Mouse (Mus musculus) lung, postnatal 0 days (tissue): ENCODE results near the gene Clip2. TPM values are rescaled to one million over a fixed set of nuclear protein-coding genes. Genes with fewer than 3 reads are reported as not detected.

Source experiments
- ATAC-seq: fragments of 200-750 bp; cut with Nextera tagmentation; 2 replicates; pipeline ENCODE4 v1.8.0; 2017; ENCODE audit warnings: moderate library complexity
- DNase-seq: peaks from one replicate; pipeline ENCODE4 v3.0.0-alpha.2; 2016; ENCODE audit warnings: low spot score
- H3K27ac ChIP-seq: fragments of 300-500 bp; sonication (generic); 2 replicates; pipeline ENCODE4 v1.5.1; 2014; ENCODE audit warnings: antibody characterized with exemption, mild to moderate bottlenecking, low read length, mixed read lengths
- H3K27me3 ChIP-seq: fragments of 300-500 bp; sonication (generic); replicated peaks from 2 replicates; pipeline ENCODE4 v1.6.1; 2014; ENCODE audit warnings: low read length, mixed read lengths; ENCODE audit not compliant: insufficient read depth
- H3K36me3 ChIP-seq: fragments of 300-500 bp; sonication (generic); 2 replicates; pipeline ENCODE4 v1.6.1; 2014; ENCODE audit warnings: low read length, mixed read lengths; ENCODE audit not compliant: insufficient read depth
- H3K4me1 ChIP-seq: fragments of 300-500 bp; sonication (generic); 2 replicates; pipeline ENCODE4 v1.6.1; 2014; ENCODE audit warnings: antibody characterized with exemption, low read depth, low read length, mixed read lengths; ENCODE audit not compliant: insufficient read depth
- H3K4me2 ChIP-seq: fragments of 300-500 bp; sonication (generic); replicated peaks from 2 replicates; pipeline ENCODE4 v1.6.1; 2014; ENCODE audit warnings: low read depth, mild to moderate bottlenecking, low read length, moderate library complexity, mixed read lengths
- H3K4me3 ChIP-seq: fragments of 300-500 bp; sonication (generic); 2 replicates; pipeline ENCODE4 v1.5.1; 2014; ENCODE audit warnings: low read depth, low read length
- H3K9ac ChIP-seq: fragments of 300-500 bp; sonication (generic); replicated peaks from 2 replicates; pipeline ENCODE4 v1.6.1; 2014; ENCODE audit warnings: low read depth, mild to moderate bottlenecking
- H3K9me3 ChIP-seq: fragments of 300-500 bp; sonication (generic); 2 replicates; pipeline ENCODE4 v1.6.1; 2016; ENCODE audit warnings: low read length, mixed read lengths
- CTCF ChIP-seq: IDR thresholded peaks from 2 replicates; pipeline ENCODE4 v1.5.1; 2016; ENCODE audit warnings: antibody characterized with exemption, mild to moderate bottlenecking
- EP300 ChIP-seq: IDR thresholded peaks from 2 replicates; pipeline ENCODE4 v1.6.1; 2016; ENCODE audit warnings: antibody characterized with exemption, mild to moderate bottlenecking, control low read depth
- WGBS: fragments of 180-500 bp; shearing (Covaris S2); extraction: QIAGEN DNeasy Blood & Tissue Kit; methylation state at CpG from one replicate; pipeline ENCODE4 v1.1.7; 2014; 5-methylcytosine and 5-hydroxymethylcytosine counted together
- polyA plus RNA-seq: library from polyadenylated mRNA; unstranded; fragments of >200 nt; fragmentation: Nextera tagmentation; extraction: Ambion mirVana; gene quantifications from 2 replicates; pipeline ENCODE4 v1.2.1, GENCODE M21; 2015

The Clip2 gene
- polyA plus RNA-seq, 1 experiment from 2014 or later, result 3.0 TPM

DNA sequence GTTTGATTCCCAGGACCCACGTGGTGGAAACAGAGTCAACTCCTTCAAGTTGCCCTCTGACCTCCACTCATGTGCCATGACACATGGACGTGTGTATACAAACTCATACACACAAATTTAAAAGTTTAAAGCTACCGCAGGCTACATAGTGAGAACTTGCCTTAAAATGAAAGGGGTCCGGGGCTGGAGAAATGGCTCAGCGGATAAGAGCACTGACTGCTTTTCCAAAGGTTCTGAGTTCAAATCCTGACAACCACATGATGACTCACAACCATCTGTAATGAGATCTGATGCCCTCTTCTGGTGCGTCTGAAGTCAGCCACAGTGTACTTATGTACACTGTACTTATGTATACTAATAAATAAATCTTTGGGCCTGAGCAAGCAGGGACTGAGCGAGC is 93.1 kb downstream of the Clip2 start:
- H3K9ac ChIP-seq, result no peak overlapping the region
- H3K27me3 ChIP-seq, result no peaks in the 10 kb centered on the region
- no peak for DNase-seq
- no peak overlapping the region for H3K4me3 ChIP-seq
- peaks cover 5% of the 10 kb centered on the region for H3K4me1 ChIP-seq
- WGBS, result 80% methylated on average over 7 of the region's 7 CpGs
- H3K36me3 ChIP-seq, result no peaks in the 10 kb centered on the region
- H3K27ac ChIP-seq, result no peak overlapping the region
- TF ChIP-seq CTCF (no peak), EP300 (no peak)
- no peak for ATAC-seq
- no peak overlapping the region for H3K4me2 ChIP-seq
- H3K9me3 ChIP-seq, result no peaks in the 10 kb centered on the region

DNA sequence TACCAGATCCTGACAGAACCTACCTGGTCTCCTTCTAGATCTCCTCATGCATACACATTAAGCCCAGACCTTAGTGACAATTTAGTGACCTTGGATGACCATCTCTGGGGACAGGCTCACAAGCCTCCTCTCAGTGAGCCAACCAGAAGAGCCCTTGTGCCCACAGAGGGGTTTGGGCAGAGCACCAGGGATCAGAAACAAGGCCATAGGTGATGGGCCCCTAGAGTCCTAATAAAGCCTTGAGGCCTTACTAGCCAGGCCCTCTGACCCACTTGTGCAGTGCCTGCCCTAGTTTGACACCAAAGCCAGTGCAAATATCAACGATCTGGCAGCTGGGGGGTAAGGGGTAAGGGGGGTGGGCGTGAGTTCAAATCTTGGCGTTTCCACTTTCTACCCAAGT is 93.8 kb downstream of the Clip2 start:
- no peak overlapping the region for H3K4me3 ChIP-seq
- TF ChIP-seq EP300, result no peak
- TF ChIP-seq CTCF, result no peak
- H3K4me2 ChIP-seq, result no peak overlapping the region
- no peaks in the 10 kb centered on the region for H3K36me3 ChIP-seq
- no peaks in the 10 kb centered on the region for H3K27me3 ChIP-seq
- WGBS, result 76% methylated on average over 3 of the region's 3 CpGs
- DNase-seq (no peak), ATAC-seq (no peak)
- peaks cover 5% of the 10 kb centered on the region for H3K4me1 ChIP-seq
- H3K9ac ChIP-seq, result no peak overlapping the region
- H3K27ac ChIP-seq, result no peak overlapping the region
- H3K9me3 ChIP-seq, result no peaks in the 10 kb centered on the region

DNA sequence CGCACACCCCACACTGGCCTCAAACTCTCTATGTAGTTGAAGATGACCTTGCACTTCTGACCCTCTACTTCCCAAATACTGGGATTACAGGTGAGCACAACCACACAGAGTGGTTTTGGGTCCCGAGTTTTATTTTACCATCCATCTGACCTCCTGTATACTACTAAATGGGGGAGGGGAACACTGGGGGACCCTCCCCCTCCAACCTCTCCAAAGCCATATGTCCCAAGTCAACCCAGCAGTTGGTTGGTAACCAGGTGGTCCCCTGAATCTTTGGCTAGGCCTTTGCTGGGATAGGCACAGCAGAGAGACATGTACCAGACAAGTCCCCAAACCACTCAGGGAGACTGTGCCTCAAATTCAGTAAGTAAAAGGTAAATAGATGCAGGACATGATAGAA is 94.9 kb downstream of the Clip2 start:
- no peak overlapping the region for H3K9ac ChIP-seq
- H3K36me3 ChIP-seq, result no peaks in the 10 kb centered on the region
- H3K4me3 ChIP-seq, result no peak overlapping the region
- ATAC-seq, result no peak
- H3K4me1 ChIP-seq, result peaks cover 5% of the 10 kb centered on the region
- DNase-seq, result no peak
- H3K27ac ChIP-seq, result no peak overlapping the region
- 95% methylated on average over 2 of the region's 2 CpGs for WGBS
- TF ChIP-seq CTCF, result no peak
- no peak for TF ChIP-seq EP300
- no peaks in the 10 kb centered on the region for H3K9me3 ChIP-seq
- no peak overlapping the region for H3K4me2 ChIP-seq
- no peaks in the 10 kb centered on the region for H3K27me3 ChIP-seq

DNA sequence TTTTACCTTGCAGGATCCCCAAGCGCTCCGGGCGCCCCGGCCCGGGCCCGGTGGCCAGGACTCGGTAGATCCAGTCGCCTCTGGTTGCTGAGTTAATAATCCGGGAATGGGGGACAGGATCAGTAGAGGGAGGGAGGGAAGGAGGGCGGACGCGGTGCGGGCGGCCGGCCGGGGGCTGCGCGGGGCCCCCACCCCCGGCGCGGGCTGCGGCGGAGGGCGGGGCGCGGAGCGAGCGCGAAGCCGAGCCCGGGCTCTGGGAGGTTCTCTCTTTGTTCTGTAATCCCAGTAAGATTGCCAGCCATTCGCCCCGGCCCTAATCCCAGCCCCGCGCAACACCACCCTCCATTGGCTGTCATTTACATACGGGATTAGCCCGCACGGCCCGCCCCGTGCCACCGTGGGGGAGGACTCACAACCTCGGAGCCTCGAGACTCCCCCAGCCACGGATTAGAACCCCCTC is 95.7 kb downstream of the Clip2 start, which contains the start of gene Gtf2ird1:
Gene Gtf2ird1, minus strand, starts transcription at position 214 of the 460 bp plus-strand sequence.
- Histone ChIP-seq H3K4me1 (peaks cover 5% of the 10 kb centered on the region), H3K27ac (peak within 1 kb of the TSS; percentile 79), H3K9ac (peak within 1 kb of the TSS; percentile 69), H3K4me2 (peak within 1 kb of the TSS; percentile 82), H3K36me3 (no peaks in the 10 kb centered on the region; the same call in 1 of the 2 replicates), H3K27me3 (no peaks in the 10 kb centered on the region), H3K9me3 (no peaks in the 10 kb centered on the region), H3K4me3 (peak within 1 kb of the TSS; percentile 65)
- under 1% methylated on average over 30 of the region's 44 CpGs for WGBS
- peak; percentile 91 for DNase-seq
- TF ChIP-seq CTCF (no peak), EP300 (no peak)
- peak; percentile 91 for ATAC-seq

DNA sequence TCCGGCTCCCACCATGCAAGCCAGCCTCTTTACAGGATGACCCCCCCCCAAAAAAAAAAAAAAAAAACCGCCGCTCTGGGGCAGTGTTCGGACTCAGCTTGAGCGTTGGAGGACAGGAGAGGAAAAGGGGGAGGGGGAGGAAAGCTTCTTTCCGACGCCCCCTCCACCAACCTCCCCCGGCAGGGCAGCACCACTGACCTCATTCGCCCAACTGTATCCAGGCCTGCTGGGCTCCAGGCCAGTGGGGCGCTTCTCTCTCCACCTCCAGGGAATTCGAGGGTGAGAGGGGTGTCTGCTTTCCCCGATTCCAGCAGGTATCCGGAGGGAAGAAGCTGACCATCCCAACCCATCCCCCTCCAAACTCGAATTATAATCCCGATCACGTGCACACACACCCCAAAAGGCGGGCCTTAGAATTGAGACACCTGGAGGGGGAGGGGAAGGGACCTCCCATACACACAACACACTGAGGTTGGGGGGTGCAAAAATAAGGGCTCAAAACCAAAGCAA is 96.3 kb downstream of the Clip2 start:
- H3K36me3 ChIP-seq, result no peaks in the 10 kb centered on the region; the same call in 1 of the 2 replicates
- peak overlapping the region; percentile 82 for H3K4me2 ChIP-seq
- DNase-seq (peak; percentile 73), ATAC-seq (peak; percentile 50)
- peaks cover 5% of the 10 kb centered on the region for H3K4me1 ChIP-seq
- 4% methylated on average over 11 of the region's 17 CpGs for WGBS
- no peaks in the 10 kb centered on the region for H3K9me3 ChIP-seq
- no peak for TF ChIP-seq CTCF
- TF ChIP-seq EP300, result no peak
- peak overlapping the region; percentile 65 for H3K4me3 ChIP-seq
- peak overlapping the region; percentile 79 for H3K27ac ChIP-seq
- H3K27me3 ChIP-seq, result no peaks in the 10 kb centered on the region
- H3K9ac ChIP-seq, result peak overlapping the region; percentile 69

DNA sequence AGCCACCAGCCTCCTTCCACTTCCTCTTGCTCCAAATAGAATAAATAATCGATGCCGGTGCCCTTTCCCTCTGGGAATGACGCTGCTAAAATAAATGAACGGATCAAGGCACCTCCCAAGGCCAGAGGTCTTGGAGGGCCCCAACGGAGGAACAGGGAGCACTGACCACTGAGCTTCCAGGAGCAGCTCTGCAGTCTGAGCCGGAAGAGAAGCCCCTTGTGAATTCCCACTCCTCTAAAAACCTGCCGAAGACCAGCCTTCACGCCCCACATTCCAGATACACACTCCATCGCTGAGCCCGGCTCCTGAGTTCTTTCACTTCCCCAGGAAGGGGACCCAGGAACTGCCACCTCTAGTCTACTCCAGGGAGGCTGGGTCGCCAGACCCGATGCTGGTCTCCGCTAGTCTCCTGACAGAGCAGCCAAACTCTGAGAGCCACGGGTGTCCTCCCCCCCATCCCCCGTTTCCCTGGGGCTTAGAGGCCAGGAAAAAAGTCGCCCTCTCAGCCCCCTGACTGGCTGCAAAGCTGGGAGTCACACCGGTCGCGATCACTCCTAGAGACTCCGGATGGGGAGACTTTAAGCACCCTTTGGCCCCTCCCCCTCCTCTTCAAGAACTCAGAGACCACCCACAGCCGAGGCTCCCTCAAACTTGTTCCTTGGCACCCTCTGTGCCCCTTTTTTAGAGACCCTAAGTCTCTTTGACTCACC is 96.9 kb downstream of the Clip2 start:
- peak; percentile 68 for DNase-seq
- TF ChIP-seq EP300 (no peak), CTCF (no peak)
- Histone ChIP-seq H3K27me3 (no peaks in the 10 kb centered on the region), H3K36me3 (no peaks in the 10 kb centered on the region; the same call in 1 of the 2 replicates), H3K4me1 (peaks cover 5% of the 10 kb centered on the region), H3K4me2 (peak overlapping the region; percentile 82), H3K9ac (peak overlapping the region; percentile 69), H3K9me3 (no peaks in the 10 kb centered on the region), H3K27ac (peak overlapping the region; percentile 79), H3K4me3 (peak overlapping the region; percentile 65)
- peak; percentile 21 for ATAC-seq
- WGBS, result 2% methylated on average over 21 of the region's 21 CpGs
